Mouse (Mus musculus) forebrain, embryonic 16.5 days (tissue): ENCODE data around the gene Ifi211. TPM values are rescaled to one million over a fixed set of nuclear protein-coding genes. Genes with fewer than 3 reads are reported as not detected.

Source experiments
- polyA plus RNA-seq: library from polyadenylated mRNA; unstranded; fragments of >200 nt; fragmentation: Nextera tagmentation; extraction: Ambion mirVana; gene quantifications from 2 replicates; pipeline ENCODE4 v1.2.1, GENCODE M21; 2015

The Ifi211 gene
- polyA plus RNA-seq, 1 experiment from 2014 or later: 0.24 TPM

Other genes with a start within 250 kb of the Ifi211 start
- gene Ifi208, start 239.4 kb downstream of the Ifi211 start, polyA plus RNA-seq: 0.06 TPM in 1 of 2 replicates, not detected in the other
- 0.11 and 0.39 TPM in 2 replicates for gene Ifi207, start 171.3 kb downstream of the Ifi211 start, polyA plus RNA-seq
- gene Ifi204, start 146.1 kb downstream of the Ifi211 start, polyA plus RNA-seq: 0.24 and 0.70 TPM in 2 replicates
- 3.1 and 4.6 TPM in 2 replicates for gene Mndal, start 29.4 kb upstream of the Ifi211 start, polyA plus RNA-seq
- 1.4 and 1.5 TPM in 2 replicates for gene Ifi203, start 29.6 kb upstream of the Ifi211 start, polyA plus RNA-seq
- gene Ifi202b, start 69.7 kb upstream of the Ifi211 start, polyA plus RNA-seq: not detected in 2 replicates
- not detected in 2 replicates for gene Ifi205, start 118.8 kb upstream of the Ifi211 start, polyA plus RNA-seq
- gene Olfr433, start 127.7 kb upstream of the Ifi211 start, polyA plus RNA-seq: not detected in 2 replicates
- gene Olfr432, start 136.2 kb upstream of the Ifi211 start, polyA plus RNA-seq: not detected in 2 replicates
- not detected in 2 replicates for gene Olfr430, start 153.6 kb upstream of the Ifi211 start, polyA plus RNA-seq
- not detected in 2 replicates for gene Olfr429, start 171.3 kb upstream of the Ifi211 start, polyA plus RNA-seq
- gene Olfr427, start 183.8 kb upstream of the Ifi211 start, polyA plus RNA-seq: not detected in 2 replicates
- not detected in 2 replicates for gene Olfr231, start 208.1 kb upstream of the Ifi211 start, polyA plus RNA-seq
- not detected in 2 replicates for gene Olfr424, start 218.5 kb upstream of the Ifi211 start, polyA plus RNA-seq
- not detected in 2 replicates for gene Olfr420, start 242.6 kb upstream of the Ifi211 start, polyA plus RNA-seq